Mouse (Mus musculus): Measurements from ENCODE around the gene Rab21. TPM values are rescaled to one million over a fixed set of nuclear protein-coding genes. Genes with fewer than 3 reads are reported as not detected.

Rab21 gene
- polyA plus RNA-seq (2012; rRNA removed; ENCODE audit: low replicate concordance): 14.4 and 16.3 TPM in 2 replicates

DNA sequence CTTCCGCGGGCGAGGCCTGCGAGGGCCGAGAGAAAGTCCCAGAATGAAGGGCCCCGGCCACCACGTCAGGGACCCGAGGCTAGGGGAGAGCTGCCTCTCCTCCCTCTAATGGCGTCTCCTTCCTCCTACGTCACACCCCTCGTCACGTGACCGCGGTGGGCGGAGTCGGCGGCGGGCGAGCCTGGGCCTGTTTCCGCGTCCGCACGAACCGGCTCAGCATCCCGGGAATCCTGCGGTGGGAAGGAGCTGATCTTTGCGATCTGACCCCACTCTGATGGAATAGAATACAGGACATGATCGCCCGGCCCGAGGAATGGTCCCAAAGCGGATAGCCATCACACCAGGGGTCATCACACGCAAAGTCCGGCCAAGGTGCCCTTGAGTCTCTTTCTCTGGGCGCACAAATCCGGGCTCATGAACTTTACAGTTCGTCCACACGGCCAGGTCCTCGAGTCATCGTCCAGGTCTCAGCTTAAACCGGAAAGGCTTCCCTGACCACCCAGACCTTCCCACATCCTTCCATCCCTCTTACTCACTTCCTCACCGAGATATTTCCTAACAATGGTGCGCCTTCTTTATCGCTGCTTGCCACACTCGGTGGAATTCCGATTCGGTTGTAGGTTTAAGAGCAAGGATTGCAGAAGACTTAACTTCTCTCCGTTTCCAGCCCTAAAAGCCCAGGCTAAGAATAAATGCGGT lies at the start of gene Rab21:
TSS of gene Rab21 (minus strand) at position 122 of the 699 bp plus-strand sequence.

DNA sequence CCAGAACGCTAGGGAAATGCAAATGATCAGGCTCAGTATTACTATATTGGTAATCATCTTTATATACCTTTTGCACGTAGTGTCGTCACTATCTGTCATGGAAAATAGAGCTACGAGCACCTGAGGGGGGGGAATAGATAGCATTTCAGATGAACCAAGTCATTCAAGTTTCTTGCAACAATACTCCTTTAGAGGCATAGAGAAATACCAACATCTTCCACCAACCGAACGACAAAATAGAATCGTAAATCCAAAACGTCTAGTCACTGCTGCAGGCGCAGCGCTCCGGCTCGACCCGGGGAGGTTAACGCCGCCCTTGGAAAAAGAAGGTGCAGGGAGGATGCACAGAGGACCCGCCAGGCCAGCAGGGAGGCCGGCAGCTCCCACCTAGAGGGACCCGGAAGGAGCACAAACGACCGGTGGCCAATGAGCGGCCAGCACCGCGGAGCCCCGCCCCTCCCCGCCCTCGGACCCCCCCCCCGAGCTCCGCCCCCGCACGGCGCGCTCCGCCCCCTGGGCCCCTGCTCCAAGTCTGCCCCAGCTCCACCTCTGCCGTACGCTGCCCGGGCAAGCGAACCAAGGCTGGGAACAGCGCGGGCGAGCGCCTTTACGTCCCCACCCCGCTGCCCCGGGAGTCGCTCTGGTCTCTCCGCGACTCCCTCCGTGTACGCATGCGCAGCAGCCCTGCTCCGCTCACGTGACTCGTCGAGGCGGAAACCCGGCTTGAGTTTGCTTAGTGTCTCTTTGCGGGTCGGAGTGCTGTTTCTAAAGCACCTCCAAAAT lies 46.6 kb upstream of the Rab21 start, which contains the start of gene Tmem19:
TSS of gene Tmem19 (minus strand) at position 662 of the 783 bp plus-strand sequence.

DNA sequence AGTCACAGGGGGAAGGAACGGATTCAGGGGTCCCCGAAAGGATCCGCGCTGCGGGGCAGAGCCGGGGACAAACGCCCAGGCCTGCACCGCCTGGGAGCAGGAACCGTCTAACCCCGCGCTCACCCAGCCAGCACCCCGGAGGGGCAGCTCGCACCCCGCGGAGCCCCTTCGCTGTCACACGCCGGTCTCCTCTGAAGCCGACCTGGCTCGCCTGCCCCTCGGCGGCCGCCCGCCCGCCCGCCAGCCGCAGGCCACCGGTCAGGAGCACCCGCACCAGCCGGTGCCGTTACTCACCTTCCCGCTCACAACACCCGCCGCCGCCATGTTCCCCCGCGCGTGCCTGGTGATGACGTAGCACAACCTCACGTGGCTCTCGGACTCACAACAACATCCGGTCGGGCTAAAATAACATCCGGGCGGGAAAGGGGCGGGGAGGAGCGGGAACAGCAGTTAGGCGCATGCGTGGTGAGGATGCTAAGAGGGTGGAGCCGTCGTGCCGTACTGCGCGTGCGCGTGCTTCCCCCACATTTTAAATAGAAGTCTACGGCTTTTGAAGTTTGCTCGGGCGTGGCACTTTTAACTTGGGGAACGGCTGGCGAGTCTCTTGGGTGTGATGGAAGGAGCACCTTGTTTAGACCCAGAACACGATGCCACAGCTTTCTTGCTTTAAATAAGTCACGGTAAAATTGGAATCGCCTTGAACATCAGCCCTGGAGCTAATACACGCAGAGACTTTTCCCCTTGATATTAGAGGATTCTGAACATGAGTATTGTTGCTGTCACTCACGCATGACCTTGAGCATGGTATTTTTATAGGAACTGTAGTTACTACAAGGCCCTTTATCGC lies 64.1 kb downstream of the Rab21 start, which contains the start of gene Tbc1d15:
TSS of gene Tbc1d15 (minus strand) at position 380 of the 847 bp plus-strand sequence.

Other genes with a start within 250 kb of the Rab21 start
- 1.3 TPM in 1 of 2 replicates, not detected in the other for gene Tph2, start 130.6 kb downstream of the Rab21 start, polyA plus RNA-seq (2012; rRNA removed; ENCODE audit: low replicate concordance)
- gene Tbc1d15, start 64.1 kb downstream of the Rab21 start, polyA plus RNA-seq (2012; rRNA removed; ENCODE audit: low replicate concordance): 15.4 and 15.8 TPM in 2 replicates
- gene Tmem19, start 46.9 kb upstream of the Rab21 start, polyA plus RNA-seq (2012; rRNA removed; ENCODE audit: low replicate concordance): 16.1 and 19.3 TPM in 2 replicates
- 5.3 and 5.9 TPM in 2 replicates for gene Thap2, start 68.8 kb upstream of the Rab21 start, polyA plus RNA-seq (2012; rRNA removed; ENCODE audit: low replicate concordance)
- 29.0 and 29.5 TPM in 2 replicates for gene Zfc3h1, start 69.4 kb upstream of the Rab21 start, polyA plus RNA-seq (2012; rRNA removed; ENCODE audit: low replicate concordance)

Data from subcutaneous adipose tissue, adult 2 months (tissue).